Mouse (Mus musculus) stomach, embryonic 15.5 days (tissue): Measurements from ENCODE around the gene Trpc4. TPM values are rescaled to one million over a fixed set of nuclear protein-coding genes. Genes with fewer than 3 reads are reported as not detected.

ENCODE experiments used
- ATAC-seq: fragments of 200-750 bp; cut with Nextera tagmentation; 2 replicates; pipeline ENCODE4 v1.8.0; 2017; ENCODE audit warnings: low read depth, moderate number of reproducible peaks, moderate TSS enrichment; ENCODE audit not compliant: insufficient read depth, low FRiP score
- H3K27ac ChIP-seq: fragments of 300-500 bp; sonication (generic); 2 replicates; pipeline ENCODE4 v1.5.1; 2015; ENCODE audit warnings: mild to moderate bottlenecking, inconsistent platforms
- H3K27me3 ChIP-seq: fragments of 300-500 bp; sonication (generic); replicated peaks from 2 replicates; pipeline ENCODE4 v1.6.1; 2015; ENCODE audit warnings: inconsistent platforms
- H3K36me3 ChIP-seq: fragments of 300-500 bp; sonication (generic); 2 replicates; pipeline ENCODE4 v1.6.1; 2015; ENCODE audit warnings: inconsistent platforms
- H3K4me1 ChIP-seq: fragments of 300-500 bp; sonication (generic); 2 replicates; pipeline ENCODE4 v1.6.1; 2015; ENCODE audit warnings: inconsistent platforms
- H3K4me2 ChIP-seq: fragments of 300-500 bp; sonication (generic); 2 replicates; pipeline ENCODE4 v1.6.1; 2015; ENCODE audit warnings: mild to moderate bottlenecking, inconsistent platforms
- H3K4me3 ChIP-seq: fragments of 300-500 bp; sonication (generic); replicated peaks from 2 replicates; pipeline ENCODE4 v1.5.1; 2015; ENCODE audit warnings: inconsistent platforms
- H3K9ac ChIP-seq: fragments of 300-500 bp; sonication (generic); 2 replicates; pipeline ENCODE4 v1.6.1; 2015; ENCODE audit warnings: inconsistent platforms
- H3K9me3 ChIP-seq: fragments of 300-500 bp; sonication (generic); 2 replicates; pipeline ENCODE4 v1.6.1; 2016; ENCODE audit warnings: inconsistent platforms
- WGBS: fragments of 180-500 bp; shearing (Covaris S2); methylation state at CpG from one replicate; pipeline ENCODE4 v1.1.7; 2015; 5-methylcytosine and 5-hydroxymethylcytosine counted together
- polyA plus RNA-seq: library from polyadenylated mRNA; unstranded; fragments of >200 nt; fragmentation: Nextera tagmentation; extraction: Ambion mirVana; gene quantifications from 2 replicates; pipeline ENCODE4 v1.2.1, GENCODE M21; 2015

The Trpc4 gene
- 1.8 and 2.2 TPM in 2 replicates for polyA plus RNA-seq

- Histone ChIP-seq H3K9me3 (no peaks in the 10 kb centered on the region), H3K4me2 (peak within 1 kb of the TSS; percentile 92), H3K27ac (no peak within 1 kb of the TSS), H3K27me3 (peaks cover 21% of the 10 kb centered on the region), H3K36me3 (no peaks in the 10 kb centered on the region), H3K4me1 (peaks cover 16% of the 10 kb centered on the region), H3K9ac (no peak within 1 kb of the TSS), H3K4me3 (peak within 1 kb of the TSS; percentile 47)
- under 1% methylated on average over 36 of the region's 36 CpGs for whole genome bisulfite sequencing
- ATAC-seq = peak; percentile 63
Observed at GRCm38 (mm10) chr3:54155639-54156315, at the start of gene Trpc4. TSS of gene Trpc4 (plus strand) at chr3:54156035.

GRCm38 (mm10) chr3:54111489-54111888 is 44.3 kb upstream of the Trpc4 start:
- 78% methylated on average over 9 of the region's 9 CpGs for WGBS
- no peak overlapping the region for H3K27ac ChIP-seq

GRCm38 (mm10) chr3:54135376-54135775 is 20.5 kb upstream of the Trpc4 start:
- Histone ChIP-seq H3K4me3 (no peak overlapping the region), H3K27ac (no peak overlapping the region), H3K4me2 (no peak overlapping the region), H3K27me3 (no peaks in the 10 kb centered on the region), H3K36me3 (no peaks in the 10 kb centered on the region), H3K9ac (no peak overlapping the region), H3K9me3 (no peaks in the 10 kb centered on the region), H3K4me1 (no peaks in the 10 kb centered on the region)
- 60% methylated on average over 5 of the region's 5 CpGs for WGBS
- ATAC-seq = no peak

More at GRCm38 (mm10) chr3:54111489-54111888, 44.3 kb upstream of the Trpc4 start:
- H3K4me1 ChIP-seq = no peaks in the 10 kb centered on the region
- H3K36me3 ChIP-seq = no peaks in the 10 kb centered on the region
- no peak overlapping the region for H3K4me2 ChIP-seq
- no peak overlapping the region for H3K4me3 ChIP-seq
- ATAC-seq = no peak
- no peak overlapping the region for H3K9ac ChIP-seq
- no peaks in the 10 kb centered on the region for H3K27me3 ChIP-seq
- H3K9me3 ChIP-seq = no peaks in the 10 kb centered on the region

- no peaks in the 10 kb centered on the region for H3K36me3 ChIP-seq
- no peaks in the 10 kb centered on the region for H3K27me3 ChIP-seq
- no peaks in the 10 kb centered on the region for H3K4me1 ChIP-seq
- WGBS = 84% methylated on average over 2 of the region's 2 CpGs
- H3K4me2 ChIP-seq = no peak overlapping the region
- no peak overlapping the region for H3K4me3 ChIP-seq
- no peak for ATAC-seq
- no peaks in the 10 kb centered on the region for H3K9me3 ChIP-seq
- H3K27ac ChIP-seq = no peak overlapping the region
- H3K9ac ChIP-seq = no peak overlapping the region
Observed at GRCm38 (mm10) chr3:54141376-54141775, 14.5 kb upstream of the Trpc4 start.

- H3K27me3 ChIP-seq = peaks cover 21% of the 10 kb centered on the region
- peak overlapping the region; percentile 92 for H3K4me2 ChIP-seq
- peaks cover 16% of the 10 kb centered on the region for H3K4me1 ChIP-seq
- H3K9ac ChIP-seq = no peak overlapping the region
- no peaks in the 10 kb centered on the region for H3K36me3 ChIP-seq
- no peaks in the 10 kb centered on the region for H3K9me3 ChIP-seq
- H3K4me3 ChIP-seq = peak overlapping the region; percentile 47
- 5% methylated on average over 16 of the region's 16 CpGs for WGBS
- peak; percentile 58 for ATAC-seq
- no peak overlapping the region for H3K27ac ChIP-seq
Observed at GRCm38 (mm10) chr3:54154844-54155638, 794 bp upstream of the Trpc4 start.

GRCm38 (mm10) chr3:54156316-54157000 is 623 bp downstream of the Trpc4 start:
- Histone ChIP-seq H3K4me2 (peak overlapping the region; percentile 92), H3K36me3 (no peaks in the 10 kb centered on the region), H3K27ac (no peak overlapping the region), H3K4me3 (peak overlapping the region; percentile 47), H3K27me3 (peaks cover 21% of the 10 kb centered on the region), H3K9me3 (no peaks in the 10 kb centered on the region), H3K9ac (no peak overlapping the region), H3K4me1 (peaks cover 16% of the 10 kb centered on the region)
- under 1% methylated on average over 28 of the region's 28 CpGs for WGBS
- ATAC-seq = no peak

- Histone ChIP-seq H3K9me3 (no peaks in the 10 kb centered on the region), H3K4me3 (no peak overlapping the region), H3K9ac (no peak overlapping the region), H3K27ac (no peak overlapping the region), H3K4me1 (no peaks in the 10 kb centered on the region), H3K4me2 (no peak overlapping the region), H3K36me3 (no peaks in the 10 kb centered on the region), H3K27me3 (no peaks in the 10 kb centered on the region)
- ATAC-seq = no peak
Observed at GRCm38 (mm10) chr3:54170701-54171100, 14.9 kb downstream of the Trpc4 start.

- Histone ChIP-seq H3K9me3 (no peaks in the 10 kb centered on the region), H3K27me3 (no peaks in the 10 kb centered on the region), H3K4me3 (no peak overlapping the region), H3K4me1 (no peaks in the 10 kb centered on the region), H3K36me3 (no peaks in the 10 kb centered on the region), H3K4me2 (no peak overlapping the region), H3K9ac (no peak overlapping the region), H3K27ac (no peak overlapping the region)
- ATAC-seq = no peak
- 43% methylated on average over 1 of the region's 1 CpGs for WGBS
Observed at GRCm38 (mm10) chr3:54177296-54177695, 21.5 kb downstream of the Trpc4 start.

GRCm38 (mm10) chr3:54190932-54191668 is 35.3 kb downstream of the Trpc4 start:
- Histone ChIP-seq H3K36me3 (no peaks in the 10 kb centered on the region), H3K9ac (no peak overlapping the region), H3K27ac (no peak overlapping the region), H3K9me3 (no peaks in the 10 kb centered on the region), H3K4me1 (no peaks in the 10 kb centered on the region), H3K4me2 (no peak overlapping the region), H3K27me3 (no peaks in the 10 kb centered on the region), H3K4me3 (no peak overlapping the region)
- peak; percentile 76; the same call in 1 of the 2 replicates for ATAC-seq
- 59% methylated on average over 6 of the region's 6 CpGs for WGBS

GRCm38 (mm10) chr3:54201231-54201630 is 45.4 kb downstream of the Trpc4 start:
- no peak for ATAC-seq
- H3K4me2 ChIP-seq = no peak overlapping the region
- no peak overlapping the region for H3K27ac ChIP-seq
- no peaks in the 10 kb centered on the region for H3K9me3 ChIP-seq
- H3K36me3 ChIP-seq = no peaks in the 10 kb centered on the region
- no peaks in the 10 kb centered on the region for H3K27me3 ChIP-seq
- no peak overlapping the region for H3K4me3 ChIP-seq
- H3K4me1 ChIP-seq = no peaks in the 10 kb centered on the region
- no peak overlapping the region for H3K9ac ChIP-seq
- WGBS = 86% methylated on average over 5 of the region's 5 CpGs

GRCm38 (mm10) chr3:54204386-54204785 is 48.6 kb downstream of the Trpc4 start:
- no peak overlapping the region for H3K9ac ChIP-seq
- H3K27ac ChIP-seq = no peak overlapping the region
- no peaks in the 10 kb centered on the region for H3K27me3 ChIP-seq
- no peaks in the 10 kb centered on the region for H3K9me3 ChIP-seq
- H3K4me2 ChIP-seq = no peak overlapping the region
- no peaks in the 10 kb centered on the region for H3K36me3 ChIP-seq
- H3K4me3 ChIP-seq = no peak overlapping the region
- 65% methylated on average over 5 of the region's 5 CpGs for WGBS
- no peak for ATAC-seq
- no peaks in the 10 kb centered on the region for H3K4me1 ChIP-seq
